Mouse (Mus musculus) embryonic facial prominence, embryonic 10.5 days (tissue): ENCODE data around the gene Sncb. TPM values are rescaled to one million over a fixed set of nuclear protein-coding genes. Genes with fewer than 3 reads are reported as not detected.
A peak's percentile ranks its signal among the peaks of the same experiment; 100 is the strongest.

ENCODE experiments used
- DNase-seq: peaks from one replicate; pipeline ENCODE4 v3.0.0-alpha.2; 2017; ENCODE audit warnings: low spot score
- H3K27ac ChIP-seq: fragments of 300-500 bp; sonication (generic); replicated peaks from 2 replicates; pipeline ENCODE4 v1.5.1; 2016; ENCODE audit warnings: mild to moderate bottlenecking
- H3K27me3 ChIP-seq: fragments of 300-500 bp; sonication (generic); replicated peaks from 2 replicates; pipeline ENCODE4 v1.6.1; 2016; ENCODE audit warnings: low read depth, mild to moderate bottlenecking; ENCODE audit not compliant: poor library complexity, severe bottlenecking
- H3K36me3 ChIP-seq: fragments of 300-500 bp; sonication (generic); replicated peaks from 2 replicates; pipeline ENCODE4 v1.6.1; 2016; ENCODE audit warnings: mild to moderate bottlenecking, moderate library complexity
- H3K4me1 ChIP-seq: fragments of 300-500 bp; sonication (generic); 2 replicates; pipeline ENCODE4 v1.6.1; 2016
- H3K4me3 ChIP-seq: fragments of 300-500 bp; sonication (generic); 2 replicates; pipeline ENCODE4 v1.5.1; 2016; ENCODE audit warnings: mild to moderate bottlenecking, moderate library complexity
- H3K9me3 ChIP-seq: fragments of 300-500 bp; sonication (generic); 2 replicates; pipeline ENCODE4 v1.6.1; 2016; ENCODE audit warnings: mild to moderate bottlenecking
- WGBS: fragments of 180-500 bp; shearing (Covaris S2); methylation state at CpG from one replicate; pipeline ENCODE4 v1.1.7; 2016; 5-methylcytosine and 5-hydroxymethylcytosine counted together
- polyA plus RNA-seq: library from polyadenylated mRNA; unstranded; fragments of >200 nt; fragmentation: Nextera tagmentation; extraction: Ambion mirVana; gene quantifications from 2 replicates; pipeline ENCODE4 v1.2.1, GENCODE M21; 2016

Sncb gene
- 0.79 and 1.3 TPM in 2 replicates for polyA plus RNA-seq

DNA sequence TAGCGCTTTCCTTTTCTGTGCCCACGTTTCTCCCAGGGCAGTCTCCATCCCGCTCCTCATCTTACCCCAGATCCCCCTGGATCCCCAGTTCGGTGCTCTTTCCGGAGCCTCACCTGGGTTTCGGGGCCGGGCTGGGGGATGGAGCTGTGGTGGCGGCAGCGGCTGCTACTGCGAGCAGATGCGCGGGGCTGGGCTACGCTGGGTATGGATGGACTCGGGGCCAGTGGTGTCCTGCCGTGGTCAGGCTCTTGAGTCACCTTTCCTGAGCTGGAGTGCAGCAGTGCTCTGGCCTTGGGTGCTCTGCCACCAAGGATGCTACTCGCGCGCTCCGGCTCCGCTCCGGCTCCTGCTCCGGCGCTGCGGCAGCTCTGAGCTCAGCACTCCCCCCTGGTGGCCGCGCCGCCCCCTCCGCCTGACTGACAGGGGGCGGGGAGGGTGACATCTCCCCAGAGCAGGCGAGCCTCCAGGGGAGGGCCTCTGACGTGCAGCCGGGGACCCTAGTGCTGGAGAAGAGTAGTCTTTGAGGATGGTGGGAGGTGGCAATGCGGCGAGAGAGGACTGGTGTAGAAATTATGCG lies at the start of gene Sncb:
Gene Sncb, minus strand, starts transcription at position 404 of the 577 bp plus-strand sequence.
- peak; percentile 79 for DNase-seq
- Histone ChIP-seq H3K27me3 (peaks cover 66% of the 10 kb centered on the region), H3K27ac (no peak within 1 kb of the TSS; the same call in 1 of the 2 replicates), H3K4me3 (peak within 1 kb of the TSS; percentile 51), H3K9me3 (no peaks in the 10 kb centered on the region), H3K4me1 (peaks cover 19% of the 10 kb centered on the region), H3K36me3 (no peaks in the 10 kb centered on the region)
- WGBS: 1% methylated on average over 35 of the region's 35 CpGs

DNA sequence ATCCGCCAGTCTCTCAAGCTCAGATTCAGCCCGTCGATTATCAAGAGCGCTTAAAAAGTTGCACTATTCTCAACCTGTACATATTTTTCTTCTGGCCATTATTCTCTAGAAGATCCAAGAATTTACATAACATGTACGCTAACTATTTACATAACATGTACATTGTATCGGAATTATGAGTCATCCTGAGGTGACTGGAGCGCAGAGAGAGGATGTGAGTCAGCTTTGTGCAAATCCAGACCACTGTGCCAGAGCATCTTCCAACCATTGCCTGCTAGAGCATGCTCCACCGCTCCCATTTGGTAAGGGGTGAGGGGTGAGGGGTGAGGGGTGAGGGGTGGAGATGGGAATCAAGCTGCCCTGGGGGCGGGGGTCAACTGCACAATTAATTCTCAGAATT lies 47.0 kb upstream of the Sncb start:
- Histone ChIP-seq H3K36me3 (no peaks in the 10 kb centered on the region), H3K27me3 (peaks cover 11% of the 10 kb centered on the region), H3K9me3 (no peaks in the 10 kb centered on the region), H3K27ac (no peak overlapping the region), H3K4me1 (peaks cover 12% of the 10 kb centered on the region), H3K4me3 (no peak overlapping the region)
- WGBS: 89% methylated on average over 9 of the region's 9 CpGs
- DNase-seq: no peak

DNA sequence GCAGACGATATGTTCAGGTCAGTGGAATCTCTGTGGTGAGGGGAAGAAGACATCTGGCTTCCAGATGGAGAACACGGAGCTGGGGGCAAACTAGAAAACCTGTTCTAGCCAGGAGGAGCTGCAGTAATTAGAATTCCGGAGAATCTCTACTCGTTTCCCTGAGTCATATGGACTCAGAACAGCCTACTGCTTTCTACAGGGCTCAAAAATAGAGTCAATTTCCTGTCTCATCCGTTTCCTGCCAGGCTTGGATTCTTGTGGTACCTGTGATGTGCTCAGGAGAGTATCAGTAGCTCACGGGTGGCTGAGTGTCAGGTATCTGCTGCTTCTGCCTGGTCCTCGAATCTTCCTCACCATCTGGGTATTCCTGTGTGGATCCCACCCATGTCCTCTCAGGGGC lies 45.1 kb upstream of the Sncb start:
- 40% methylated on average over 7 of the region's 7 CpGs for WGBS

DNA sequence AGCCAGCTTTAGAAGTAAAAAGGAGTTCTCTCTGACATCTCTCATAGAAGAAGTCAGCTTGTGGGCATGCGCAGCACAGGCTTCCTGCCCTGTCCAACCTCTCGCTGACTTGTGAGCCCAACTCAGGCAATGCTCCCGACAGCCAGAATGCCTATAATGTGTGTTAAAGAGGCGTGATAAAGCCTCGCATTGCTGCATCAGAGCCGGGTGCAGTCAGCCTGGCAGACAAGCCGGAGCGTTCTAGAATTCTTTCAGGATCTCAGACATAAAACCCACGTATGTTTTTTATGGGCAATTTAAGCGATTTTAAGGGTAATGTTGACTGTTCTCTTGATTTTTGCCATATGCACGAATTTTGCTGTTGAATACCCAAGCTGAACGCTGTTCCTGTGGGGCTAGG lies 41.7 kb upstream of the Sncb start:
- WGBS: 80% methylated on average over 12 of the region's 12 CpGs
- no peak overlapping the region for H3K27ac ChIP-seq
- H3K27me3 ChIP-seq: peaks cover 48% of the 10 kb centered on the region
- H3K4me1 ChIP-seq: peaks cover 19% of the 10 kb centered on the region
- DNase-seq: no peak
- no peak overlapping the region for H3K4me3 ChIP-seq
- no peaks in the 10 kb centered on the region for H3K36me3 ChIP-seq
- H3K9me3 ChIP-seq: no peaks in the 10 kb centered on the region

More for the DNA sequence above, 45.1 kb upstream of the Sncb start:
- DNase-seq: peak; percentile 31
- peaks cover 19% of the 10 kb centered on the region for H3K27me3 ChIP-seq
- peaks cover 11% of the 10 kb centered on the region for H3K4me1 ChIP-seq
- no peaks in the 10 kb centered on the region for H3K9me3 ChIP-seq
- H3K4me3 ChIP-seq: no peak overlapping the region
- no peak overlapping the region for H3K27ac ChIP-seq
- no peaks in the 10 kb centered on the region for H3K36me3 ChIP-seq

DNA sequence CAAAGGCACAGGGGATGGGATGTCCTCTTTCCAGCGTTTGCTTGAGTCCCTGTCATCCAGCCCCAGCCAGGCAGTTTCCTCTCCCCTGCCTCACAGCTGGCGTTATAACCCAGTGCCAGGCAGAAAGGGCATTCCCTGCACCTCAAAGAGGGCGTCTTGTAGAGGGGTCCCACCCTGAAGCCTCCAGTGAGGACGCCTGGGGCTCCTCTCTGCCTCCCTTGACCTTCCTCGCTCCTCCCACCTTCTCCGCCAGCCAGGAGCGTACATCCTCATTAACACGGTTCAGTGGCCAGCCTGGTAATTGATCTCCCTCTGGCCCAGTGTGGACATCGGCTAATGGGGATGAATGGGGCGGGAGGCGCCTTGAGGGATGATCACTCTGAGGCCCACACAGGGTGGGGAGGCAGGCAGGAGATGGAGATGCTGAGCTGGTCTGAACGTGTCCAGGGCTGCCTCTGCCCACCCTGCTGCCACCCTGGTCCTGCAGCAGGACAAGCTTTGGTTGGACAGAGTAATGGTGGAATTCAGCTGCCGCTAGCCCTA lies 40.1 kb upstream of the Sncb start:
- no peaks in the 10 kb centered on the region for H3K36me3 ChIP-seq
- peaks cover 15% of the 10 kb centered on the region for H3K4me1 ChIP-seq
- H3K27me3 ChIP-seq: peaks cover 54% of the 10 kb centered on the region
- DNase-seq: peak; percentile 27
- WGBS: 27% methylated on average over 13 of the region's 13 CpGs
- no peak overlapping the region for H3K4me3 ChIP-seq
- H3K27ac ChIP-seq: no peak overlapping the region
- H3K9me3 ChIP-seq: no peaks in the 10 kb centered on the region

DNA sequence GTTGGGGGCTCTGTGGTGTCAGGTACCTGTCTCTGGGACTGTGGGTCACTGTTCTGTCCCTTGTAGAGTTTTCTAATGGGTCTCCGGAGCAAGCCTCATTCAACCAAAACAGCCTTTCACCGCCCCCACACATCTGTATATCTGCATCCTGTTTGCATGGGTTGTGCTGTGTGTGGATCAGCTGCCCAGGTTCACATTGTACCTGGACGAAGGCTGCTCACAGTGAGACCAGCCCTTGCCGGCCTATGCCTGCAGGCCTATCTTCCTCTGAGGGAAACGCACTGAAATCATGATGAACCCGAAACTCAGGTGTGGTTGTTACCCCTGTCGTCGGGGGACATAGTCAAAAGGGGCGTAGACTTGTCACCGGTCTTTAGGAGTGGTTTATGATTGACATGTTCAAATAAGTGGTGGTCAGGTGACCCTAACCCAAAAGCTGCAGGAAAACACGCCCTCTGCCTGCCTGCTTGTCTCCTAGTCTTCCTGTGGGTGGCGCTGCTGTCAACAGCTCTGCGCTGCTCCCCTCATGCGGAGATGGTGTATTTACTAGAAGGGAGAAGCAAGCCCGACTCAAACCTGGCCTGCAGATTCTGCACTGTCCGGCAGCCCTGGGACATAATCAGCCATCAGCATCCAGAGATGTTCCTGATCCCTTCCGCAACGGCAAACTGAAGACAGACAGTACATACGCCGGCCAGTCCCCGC lies 38.9 kb upstream of the Sncb start:
- peaks cover 54% of the 10 kb centered on the region for H3K27me3 ChIP-seq
- H3K4me1 ChIP-seq: peaks cover 12% of the 10 kb centered on the region
- WGBS: 35% methylated on average over 21 of the region's 21 CpGs

DNA sequence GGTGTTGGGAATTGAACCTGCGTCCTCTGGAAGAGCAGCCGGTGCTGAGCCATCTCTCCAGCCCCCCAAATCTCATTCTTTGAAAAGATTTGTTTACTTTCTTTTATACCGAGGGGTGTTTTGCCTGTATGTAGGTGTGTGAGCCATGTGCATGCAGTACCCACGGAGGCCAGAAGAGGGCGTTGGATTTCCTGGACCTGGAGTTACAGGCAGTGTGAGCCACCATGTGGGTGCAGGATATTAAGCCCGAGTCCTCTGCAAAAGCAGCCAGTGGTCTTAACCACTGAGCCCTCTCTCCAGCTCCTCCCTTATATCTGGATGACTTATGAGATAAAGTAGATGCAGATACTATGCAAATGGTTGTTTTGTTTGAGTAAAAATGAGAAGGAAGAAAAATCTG lies 36.6 kb upstream of the Sncb start:
- H3K9me3 ChIP-seq: no peaks in the 10 kb centered on the region
- H3K4me1 ChIP-seq: peaks cover 12% of the 10 kb centered on the region
- no peak for DNase-seq
- 80% methylated on average over 6 of the region's 6 CpGs for WGBS
- no peak overlapping the region for H3K27ac ChIP-seq
- no peaks in the 10 kb centered on the region for H3K36me3 ChIP-seq
- no peak overlapping the region for H3K4me3 ChIP-seq
- H3K27me3 ChIP-seq: peaks cover 59% of the 10 kb centered on the region

More for the DNA sequence above, 38.9 kb upstream of the Sncb start:
- H3K36me3 ChIP-seq: no peaks in the 10 kb centered on the region
- H3K4me3 ChIP-seq: no peak overlapping the region
- no peaks in the 10 kb centered on the region for H3K9me3 ChIP-seq
- DNase-seq: peak; percentile 53
- no peak overlapping the region for H3K27ac ChIP-seq

DNA sequence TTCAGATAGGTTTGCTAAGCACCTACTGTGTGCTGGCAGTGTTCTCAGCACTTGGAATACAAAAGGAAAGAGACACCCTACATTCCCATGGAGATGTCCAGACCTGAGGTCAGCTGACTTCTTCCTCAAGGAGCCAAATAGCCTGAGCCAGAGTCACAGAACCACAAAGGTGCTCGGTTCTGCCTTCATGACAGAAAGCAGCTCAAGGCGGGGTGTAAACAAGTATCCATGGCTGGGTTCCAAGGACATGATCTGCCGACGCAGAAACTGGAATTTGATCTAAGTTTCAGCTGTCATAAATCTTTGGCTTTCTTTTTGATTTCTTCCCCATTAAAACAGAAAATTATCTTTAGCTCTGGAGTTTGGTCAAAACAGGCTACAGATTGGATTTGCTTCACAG lies 33.8 kb upstream of the Sncb start:
- Histone ChIP-seq H3K4me3 (no peak overlapping the region), H3K4me1 (no peaks in the 10 kb centered on the region), H3K9me3 (no peaks in the 10 kb centered on the region), H3K36me3 (no peaks in the 10 kb centered on the region), H3K27me3 (peaks cover 54% of the 10 kb centered on the region), H3K27ac (no peak overlapping the region)
- no peak for DNase-seq
- WGBS: 76% methylated on average over 4 of the region's 4 CpGs

DNA sequence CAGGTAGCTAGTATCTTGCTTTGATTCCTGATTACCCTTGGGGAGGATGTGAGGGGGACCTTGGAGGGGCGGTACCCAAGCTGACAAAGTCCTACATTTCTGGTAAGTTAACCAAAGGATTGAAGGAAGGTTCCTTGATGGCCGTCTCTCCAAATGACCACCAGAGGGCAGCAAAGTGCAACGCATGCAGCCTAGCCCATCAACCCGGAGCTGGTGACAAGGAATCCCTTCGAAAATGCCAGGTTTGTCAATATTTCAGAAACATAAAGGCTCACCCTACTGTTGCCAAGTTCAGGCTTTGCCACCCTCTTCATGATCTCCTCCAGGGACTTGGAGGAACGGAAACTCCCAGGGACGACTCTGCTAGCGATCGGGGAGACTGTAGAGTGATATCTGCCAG lies 33.3 kb upstream of the Sncb start:
- Histone ChIP-seq H3K9me3 (no peaks in the 10 kb centered on the region), H3K4me3 (no peak overlapping the region), H3K27me3 (peaks cover 54% of the 10 kb centered on the region), H3K4me1 (no peaks in the 10 kb centered on the region), H3K36me3 (no peaks in the 10 kb centered on the region), H3K27ac (no peak overlapping the region)
- WGBS: 28% methylated on average over 9 of the region's 9 CpGs
- peak; percentile 83 for DNase-seq

DNA sequence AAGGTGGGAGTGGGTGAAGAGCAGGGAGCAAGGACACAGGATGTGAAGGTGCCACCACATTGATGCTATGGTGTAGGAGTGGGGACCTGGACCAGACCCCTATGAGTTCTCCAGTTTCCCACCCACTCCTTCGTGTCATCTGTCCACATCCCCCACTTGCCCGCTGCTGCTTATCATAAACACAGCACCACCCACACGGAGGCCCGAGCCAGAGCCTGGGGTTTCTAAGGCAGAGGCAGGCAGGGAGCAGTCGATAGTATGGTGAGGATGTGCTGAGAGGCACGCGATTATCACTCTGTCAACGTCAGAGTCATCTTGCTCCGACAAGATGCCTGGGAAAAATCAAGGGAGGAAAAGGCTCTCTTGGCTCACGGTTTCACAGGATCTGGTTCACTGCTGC lies 32.3 kb upstream of the Sncb start:
- H3K27me3 ChIP-seq: peaks cover 56% of the 10 kb centered on the region
- DNase-seq: no peak
- H3K9me3 ChIP-seq: no peaks in the 10 kb centered on the region
- no peaks in the 10 kb centered on the region; the same call in 1 of the 2 replicates for H3K4me1 ChIP-seq
- H3K4me3 ChIP-seq: no peak overlapping the region
- no peak overlapping the region for H3K27ac ChIP-seq
- H3K36me3 ChIP-seq: no peaks in the 10 kb centered on the region
- WGBS: 77% methylated on average over 10 of the region's 10 CpGs

DNA sequence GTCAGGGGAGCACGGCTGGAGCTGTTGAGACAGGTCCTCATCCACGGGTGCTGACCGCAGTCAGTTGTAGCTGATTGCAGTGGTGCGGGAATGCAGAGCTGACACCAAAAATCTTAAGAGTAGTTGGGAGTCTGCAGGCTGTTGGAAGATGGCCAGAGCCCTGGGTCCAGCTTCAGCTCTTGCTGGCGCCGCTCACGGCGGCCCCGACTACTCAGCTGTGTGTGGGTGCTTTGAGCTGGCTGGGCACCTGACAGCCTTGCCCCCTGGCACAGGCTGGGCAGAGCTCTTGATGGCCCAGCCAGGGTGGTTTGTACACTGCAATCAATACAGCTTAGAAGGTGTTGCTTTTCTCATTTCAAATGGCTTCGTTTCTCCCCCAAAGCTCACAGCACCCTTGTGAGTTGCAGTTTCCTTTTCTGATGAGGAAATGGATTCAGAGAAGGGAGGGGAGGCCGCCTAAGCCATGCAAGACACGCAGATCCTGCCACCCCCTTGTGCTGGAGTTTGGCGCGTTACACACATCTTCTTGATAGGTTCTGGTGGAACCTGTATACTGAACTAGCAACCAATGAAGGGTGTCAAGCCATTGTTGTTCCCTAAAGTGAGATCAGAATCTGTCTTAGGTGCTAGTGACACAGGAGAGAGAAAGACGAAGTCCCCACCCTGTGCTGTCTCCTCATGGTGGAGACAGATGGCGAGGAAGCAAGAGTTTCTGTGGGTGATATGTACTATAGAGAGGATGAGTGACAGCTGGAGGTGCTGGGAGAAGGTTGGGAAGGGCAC lies 31.7 kb upstream of the Sncb start:
- no peaks in the 10 kb centered on the region; the same call in 1 of the 2 replicates for H3K4me1 ChIP-seq
- no peak overlapping the region for H3K27ac ChIP-seq
- peaks cover 59% of the 10 kb centered on the region for H3K27me3 ChIP-seq
- H3K4me3 ChIP-seq: no peak overlapping the region
- no peak for DNase-seq
- H3K9me3 ChIP-seq: no peaks in the 10 kb centered on the region
- 81% methylated on average over 16 of the region's 16 CpGs for WGBS
- no peaks in the 10 kb centered on the region for H3K36me3 ChIP-seq

DNA sequence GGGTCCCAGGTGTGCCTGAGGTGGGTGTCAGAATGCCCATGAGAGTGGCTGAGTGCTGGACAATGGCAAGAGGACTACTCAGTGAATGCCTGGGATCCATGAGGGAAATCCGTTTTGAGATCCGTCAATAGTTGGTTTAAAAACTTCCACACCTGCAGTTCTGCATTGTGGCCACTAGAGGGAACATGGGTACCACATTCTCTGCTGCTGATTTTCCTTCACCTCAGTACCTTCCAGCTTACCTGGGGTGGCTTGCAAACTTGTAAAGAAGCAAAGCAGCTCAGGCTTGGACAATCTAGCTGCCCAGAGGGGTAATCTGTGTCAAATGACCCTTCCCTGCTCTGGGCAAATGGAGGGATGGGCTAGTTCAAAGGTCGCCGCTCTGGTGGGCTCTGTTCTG lies 31.0 kb upstream of the Sncb start:
- peaks cover 66% of the 10 kb centered on the region for H3K27me3 ChIP-seq
- DNase-seq: peak; percentile 43
- 40% methylated on average over 4 of the region's 4 CpGs for WGBS

More for the DNA sequence above, 31.0 kb upstream of the Sncb start:
- Histone ChIP-seq H3K4me1 (peaks cover 5% of the 10 kb centered on the region), H3K27ac (no peak overlapping the region), H3K9me3 (no peaks in the 10 kb centered on the region), H3K4me3 (no peak overlapping the region), H3K36me3 (no peaks in the 10 kb centered on the region)
